Mouse (Mus musculus) thymus, adult 2 months (tissue): ENCODE data around the gene Tmprss7.

ENCODE experiments used
- CTCF ChIP-seq: fragments of 200-500 bp; IDR thresholded peaks from 2 replicates; pipeline ENCODE4 v1.5.1; 2012; ENCODE audit warnings: mild to moderate bottlenecking, control low read depth, low read length, moderate library complexity, borderline replicate concordance; ENCODE audit not compliant: control insufficient read depth, poor library complexity, insufficient read depth; ENCODE audit errors: extremely low read depth
- POLR2A ChIP-seq: fragments of 200-500 bp; IDR thresholded peaks from 2 replicates; pipeline ENCODE4 v1.6.1; 2012; ENCODE audit warnings: mild to moderate bottlenecking, low read length, control low read depth, moderate library complexity; ENCODE audit not compliant: control insufficient read depth, poor library complexity, insufficient read depth; ENCODE audit errors: extremely low read depth

- TF ChIP-seq CTCF (no peak), POLR2A (no peak)
Measured at GRCm38 (mm10) chr16:45644380-45644779, 49.1 kb downstream of the Tmprss7 start.
